Mouse (Mus musculus) forebrain, embryonic 11.5 days (tissue): ENCODE results near the gene Ak2. TPM values are rescaled to one million over a fixed set of nuclear protein-coding genes. Genes with fewer than 3 reads are reported as not detected.

ENCODE experiments used
- ATAC-seq: fragments of 200-750 bp; cut with Nextera tagmentation; replicated peaks from 2 replicates; pipeline ENCODE4 v1.8.0; 2017; ENCODE audit warnings: moderate TSS enrichment; ENCODE audit not compliant: low FRiP score
- DNase-seq: peaks from one replicate; pipeline ENCODE4 v3.0.0-alpha.2; 2017; ENCODE audit warnings: low spot score
- H3K27ac ChIP-seq: fragments of 300-500 bp; sonication (generic); 2 replicates; pipeline ENCODE4 v1.5.1; 2014; ENCODE audit warnings: low read depth, low read length
- H3K27me3 ChIP-seq: fragments of 300-500 bp; sonication (generic); 2 replicates; pipeline ENCODE4 v1.6.1; 2014; ENCODE audit warnings: mild to moderate bottlenecking, low read length, mixed read lengths; ENCODE audit not compliant: control insufficient read depth, insufficient read depth
- H3K36me3 ChIP-seq: fragments of 300-500 bp; sonication (generic); 2 replicates; pipeline ENCODE4 v1.6.1; 2014; ENCODE audit warnings: mild to moderate bottlenecking, low read length, moderate library complexity, mixed read lengths; ENCODE audit not compliant: control insufficient read depth, insufficient read depth
- H3K4me1 ChIP-seq: fragments of 300-500 bp; sonication (generic); replicated peaks from 2 replicates; pipeline ENCODE4 v1.6.1; 2014; ENCODE audit warnings: low read length, mixed read lengths; ENCODE audit not compliant: control insufficient read depth, insufficient read depth
- H3K4me2 ChIP-seq: fragments of 300-500 bp; sonication (generic); 2 replicates; pipeline ENCODE4 v1.6.1; 2014; ENCODE audit warnings: low read depth, mild to moderate bottlenecking, low read length, moderate library complexity, mixed read lengths; ENCODE audit not compliant: severe bottlenecking
- H3K4me3 ChIP-seq: fragments of 300-500 bp; sonication (generic); 2 replicates; pipeline ENCODE4 v1.5.1; 2014; ENCODE audit warnings: low read depth, low read length
- H3K9ac ChIP-seq: fragments of 300-500 bp; sonication (generic); 2 replicates; pipeline ENCODE4 v1.6.1; 2014; ENCODE audit warnings: low read length
- H3K9me3 ChIP-seq: fragments of 300-500 bp; sonication (generic); 2 replicates; pipeline ENCODE4 v1.6.1; 2016; ENCODE audit warnings: low read length, mixed read lengths; ENCODE audit not compliant: control insufficient read depth
- WGBS: fragments of 180-500 bp; shearing (Covaris S2); extraction: QIAGEN DNeasy Blood & Tissue Kit; methylation state at CpG from one replicate; pipeline ENCODE4 v1.1.7; 2014; 5-methylcytosine and 5-hydroxymethylcytosine counted together
- polyA plus RNA-seq: library from polyadenylated mRNA; unstranded; fragments of >200 nt; fragmentation: Nextera tagmentation; extraction: Ambion mirVana; gene quantifications from 2 replicates; pipeline ENCODE4 v1.2.1, GENCODE M21; 2014

Gene Ak2
- polyA plus RNA-seq, 1 experiment from 2014 or later, result 173 TPM

DNA sequence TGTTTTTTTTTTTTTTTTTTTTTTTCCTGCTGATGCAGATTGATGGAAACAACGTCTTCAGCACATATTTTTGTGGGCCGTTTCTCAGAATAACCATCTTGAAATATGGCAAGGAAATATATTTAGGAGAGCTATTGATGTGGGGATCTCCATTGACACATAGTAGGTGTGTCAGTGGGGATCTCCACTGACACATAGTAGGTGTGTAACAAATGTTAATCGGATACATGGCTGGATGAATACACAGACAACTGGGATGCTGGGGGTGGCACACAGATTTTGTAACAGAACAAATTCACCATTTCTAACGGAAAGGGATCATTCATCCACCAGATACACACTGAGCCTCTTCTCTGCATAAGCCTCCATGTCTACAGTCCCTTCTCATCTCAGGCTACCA, 58.6 kb downstream of the Ak2 start:
- Histone ChIP-seq H3K4me1 (peaks cover 6% of the 10 kb centered on the region), H3K9me3 (no peaks in the 10 kb centered on the region), H3K4me2 (no peak overlapping the region), H3K9ac (no peak overlapping the region), H3K4me3 (no peak overlapping the region), H3K36me3 (no peaks in the 10 kb centered on the region), H3K27me3 (peaks cover 17% of the 10 kb centered on the region), H3K27ac (no peak overlapping the region)
- DNase-seq (no peak), ATAC-seq (no peak)
- 76% methylated on average over 4 of the region's 4 CpGs for WGBS

GRCm38 (mm10) chr4:129050901-129051417, 59.2 kb downstream of the Ak2 start:
- no peak overlapping the region for H3K4me2 ChIP-seq
- H3K9ac ChIP-seq, result no peak overlapping the region
- ATAC-seq, result no peak
- H3K27ac ChIP-seq, result no peak overlapping the region
- WGBS, result 70% methylated on average over 6 of the region's 6 CpGs
- no peaks in the 10 kb centered on the region for H3K36me3 ChIP-seq
- DNase-seq, result no peak
- H3K27me3 ChIP-seq, result peaks cover 17% of the 10 kb centered on the region
- peaks cover 6% of the 10 kb centered on the region for H3K4me1 ChIP-seq
- no peak overlapping the region for H3K4me3 ChIP-seq
- no peaks in the 10 kb centered on the region for H3K9me3 ChIP-seq

DNA sequence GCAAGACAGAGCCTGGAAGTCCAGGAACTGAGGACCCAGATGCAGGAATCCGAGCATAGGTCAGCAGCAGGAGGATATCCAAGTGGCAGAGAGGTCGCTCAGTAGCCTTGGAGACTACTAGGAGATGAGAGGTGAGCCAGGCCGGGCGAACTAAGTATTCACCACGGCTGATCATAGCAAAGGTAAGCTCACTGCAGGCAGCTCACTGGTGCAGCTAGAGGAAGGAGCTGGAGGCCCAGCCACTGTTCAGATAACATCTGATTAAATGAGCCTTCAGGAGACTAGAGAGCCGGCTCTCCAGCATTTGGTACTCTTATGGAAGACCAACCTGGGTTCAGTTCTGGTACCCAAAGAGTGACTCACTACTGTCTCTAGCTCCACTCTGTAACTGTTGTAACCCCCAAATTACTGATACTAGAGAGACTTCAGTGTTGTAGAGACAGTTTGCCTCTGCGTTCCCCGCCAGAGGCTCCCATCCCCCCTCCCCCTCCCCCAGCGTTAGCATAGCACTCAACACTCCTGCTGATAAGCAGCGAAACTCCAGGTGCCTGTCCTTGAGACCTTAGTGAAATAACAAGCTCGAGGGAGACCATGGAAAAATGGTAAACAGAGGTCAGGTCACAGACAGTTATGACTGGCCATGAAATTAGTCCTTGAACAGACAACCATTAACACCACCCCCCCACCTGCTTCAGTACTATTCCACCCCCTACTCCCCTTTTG, 59.9 kb downstream of the Ak2 start:
- Histone ChIP-seq H3K9me3 (no peaks in the 10 kb centered on the region), H3K27ac (no peak overlapping the region), H3K4me1 (peaks cover 6% of the 10 kb centered on the region), H3K4me2 (no peak overlapping the region), H3K4me3 (no peak overlapping the region), H3K9ac (no peak overlapping the region), H3K36me3 (no peaks in the 10 kb centered on the region), H3K27me3 (peaks cover 17% of the 10 kb centered on the region)
- WGBS, result 31% methylated on average over 11 of the region's 11 CpGs
- DNase-seq (peak; percentile 41), ATAC-seq (no peak)

DNA sequence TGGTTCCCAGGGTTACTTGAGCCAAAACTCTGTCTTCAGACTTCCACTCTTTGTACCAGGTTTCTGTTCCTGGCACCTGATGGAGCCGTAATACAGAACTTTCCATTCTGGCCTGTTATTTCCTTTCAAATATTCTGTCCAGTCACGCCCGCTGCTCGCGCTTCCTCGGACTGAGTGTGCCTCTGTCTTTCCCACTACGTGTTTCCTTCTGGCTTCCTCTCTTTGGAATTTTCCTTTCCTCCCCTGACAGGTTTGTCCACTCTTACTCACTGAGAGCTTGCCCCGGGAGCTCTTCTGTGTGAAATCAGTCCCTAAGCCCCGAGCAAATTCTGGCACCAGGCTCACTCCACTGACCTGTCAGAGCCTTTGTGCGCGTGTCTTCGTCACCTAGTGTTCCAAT, 63.0 kb downstream of the Ak2 start:
- Histone ChIP-seq H3K27me3 (peaks cover 11% of the 10 kb centered on the region), H3K9me3 (no peaks in the 10 kb centered on the region), H3K27ac (no peak overlapping the region), H3K36me3 (no peaks in the 10 kb centered on the region), H3K9ac (no peak overlapping the region), H3K4me1 (peaks cover 4% of the 10 kb centered on the region), H3K4me3 (no peak overlapping the region), H3K4me2 (no peak overlapping the region)
- 91% methylated on average over 12 of the region's 12 CpGs for WGBS
- DNase-seq (no peak), ATAC-seq (no peak)

DNA sequence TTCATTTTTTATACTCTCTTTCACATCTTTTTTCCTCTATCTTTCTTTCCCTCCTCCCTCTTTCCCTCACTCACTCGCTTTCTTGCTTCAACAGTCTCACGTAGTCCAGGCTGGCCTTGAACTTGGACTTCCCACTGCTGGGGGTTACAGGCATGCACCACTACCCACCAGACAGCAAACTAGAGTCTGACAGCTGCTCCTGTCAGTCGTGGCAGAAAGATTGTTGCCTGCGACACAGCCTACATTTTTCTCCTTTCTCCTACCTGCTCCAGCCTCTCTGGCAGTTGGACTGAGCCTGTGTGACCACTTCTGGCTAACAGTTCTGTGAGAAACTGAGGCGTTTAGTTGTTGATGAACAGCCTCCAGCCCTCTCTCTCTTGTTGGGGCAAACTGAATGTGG, 63.8 kb downstream of the Ak2 start:
- Histone ChIP-seq H3K36me3 (no peaks in the 10 kb centered on the region), H3K27ac (no peak overlapping the region), H3K27me3 (peaks cover 7% of the 10 kb centered on the region), H3K9me3 (no peaks in the 10 kb centered on the region), H3K4me3 (no peak overlapping the region), H3K4me1 (peaks cover 4% of the 10 kb centered on the region), H3K4me2 (no peak overlapping the region), H3K9ac (no peak overlapping the region)
- WGBS, result 92% methylated on average over 5 of the region's 5 CpGs
- DNase-seq (no peak), ATAC-seq (no peak)

GRCm38 (mm10) chr4:129057533-129058206, 65.9 kb downstream of the Ak2 start:
- H3K27me3 ChIP-seq, result no peaks in the 10 kb centered on the region
- H3K4me2 ChIP-seq, result peak overlapping the region; percentile 100
- ATAC-seq (peak; percentile 96), DNase-seq (peak; percentile 98)
- peak overlapping the region; percentile 80 for H3K27ac ChIP-seq
- WGBS, result 4% methylated on average over 34 of the region's 44 CpGs
- peak overlapping the region; percentile 92 for H3K9ac ChIP-seq
- H3K4me1 ChIP-seq, result peaks cover 4% of the 10 kb centered on the region
- H3K9me3 ChIP-seq, result no peaks in the 10 kb centered on the region
- no peaks in the 10 kb centered on the region for H3K36me3 ChIP-seq
- H3K4me3 ChIP-seq, result peak overlapping the region; percentile 88

DNA sequence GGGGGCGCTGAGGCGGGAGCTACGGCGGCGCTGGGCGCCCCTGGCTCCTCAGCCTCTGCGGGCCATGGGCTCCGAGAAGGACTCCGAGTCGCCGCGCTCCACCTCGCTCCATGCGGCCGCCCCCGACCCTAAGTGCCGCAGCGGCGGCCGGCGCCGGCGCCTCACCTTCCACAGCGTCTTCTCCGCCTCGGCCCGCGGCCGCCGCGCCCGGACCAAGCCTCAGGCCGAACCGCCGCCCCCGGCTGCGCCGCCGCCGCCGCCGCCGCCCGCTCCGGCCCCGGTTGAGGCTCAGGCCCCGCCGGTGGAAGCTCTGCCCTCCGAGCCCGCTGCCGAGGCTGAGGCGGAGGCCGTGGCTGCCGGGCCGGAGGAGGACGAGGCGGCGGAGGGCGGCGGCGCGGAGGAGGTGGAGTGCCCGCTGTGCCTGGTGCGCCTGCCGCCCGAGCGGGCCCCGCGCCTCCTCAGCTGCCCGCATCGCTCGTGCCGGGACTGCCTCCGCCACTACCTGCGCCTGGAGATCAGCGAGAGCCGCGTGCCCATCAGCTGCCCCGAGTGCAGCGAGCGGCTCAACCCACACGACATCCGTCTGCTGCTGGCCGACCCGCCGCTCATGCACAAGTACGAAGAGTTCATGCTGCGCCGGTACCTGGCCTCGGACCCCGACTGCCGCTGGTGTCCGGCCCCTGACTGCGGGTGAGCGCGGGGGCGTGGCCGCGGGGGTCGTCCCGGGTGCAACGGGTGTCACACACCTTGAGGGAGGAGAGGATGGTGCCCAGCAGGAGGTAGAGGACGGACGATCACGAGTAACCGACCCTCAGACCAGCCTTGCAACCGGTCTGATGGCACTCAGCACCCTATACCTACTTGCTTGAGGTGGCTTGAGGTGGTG, 66.7 kb downstream of the Ak2 start, which contains the start of gene Rnf19b:
TSS of gene Rnf19b (plus strand) at position 65 of the 886 bp plus-strand sequence.
- H3K36me3 ChIP-seq, result no peaks in the 10 kb centered on the region
- H3K4me1 ChIP-seq, result peaks cover 4% of the 10 kb centered on the region
- DNase-seq (peak; percentile 82), ATAC-seq (peak; percentile 70)
- peak within 1 kb of the TSS; percentile 100 for H3K4me2 ChIP-seq
- peak within 1 kb of the TSS; percentile 88 for H3K4me3 ChIP-seq
- H3K27me3 ChIP-seq, result no peaks in the 10 kb centered on the region
- H3K9me3 ChIP-seq, result no peaks in the 10 kb centered on the region
- peak within 1 kb of the TSS; percentile 80 for H3K27ac ChIP-seq
- H3K9ac ChIP-seq, result peak within 1 kb of the TSS; percentile 92
- under 1% methylated on average over 50 of the region's 107 CpGs for WGBS

- H3K27me3 ChIP-seq, result no peaks in the 10 kb centered on the region
- no peak overlapping the region for H3K27ac ChIP-seq
- WGBS, result 2% methylated on average over 13 of the region's 13 CpGs
- no peaks in the 10 kb centered on the region for H3K36me3 ChIP-seq
- H3K4me2 ChIP-seq, result peak overlapping the region; percentile 100
- ATAC-seq (no peak), DNase-seq (peak; percentile 59)
- H3K9me3 ChIP-seq, result no peaks in the 10 kb centered on the region
- peaks cover 4% of the 10 kb centered on the region for H3K4me1 ChIP-seq
- peak overlapping the region; percentile 92 for H3K9ac ChIP-seq
- peak overlapping the region; percentile 88 for H3K4me3 ChIP-seq
Measured at GRCm38 (mm10) chr4:129059125-129059551, 67.4 kb downstream of the Ak2 start.
